Mouse (Mus musculus): ENCODE data around the gene Dcps.

- TF ChIP-seq CTCF (IDR thresholded peaks at IDR 0.05; ENCODE audit: borderline replicate concordance, extremely low read depth, insufficient read depth, insufficient read length) (no peak), POLR2A (IDR thresholded peaks at IDR 0.05; ENCODE audit: borderline replicate concordance, extremely low read depth, insufficient read depth, insufficient read length, poor library complexity, severe bottlenecking) (no peak)
Observed at GRCm38 (mm10) chr9:35170071-35170470, 5.8 kb downstream of the Dcps start.
